Mouse (Mus musculus): ENCODE data around the gene Arap1.

The Arap1 gene

DNA sequence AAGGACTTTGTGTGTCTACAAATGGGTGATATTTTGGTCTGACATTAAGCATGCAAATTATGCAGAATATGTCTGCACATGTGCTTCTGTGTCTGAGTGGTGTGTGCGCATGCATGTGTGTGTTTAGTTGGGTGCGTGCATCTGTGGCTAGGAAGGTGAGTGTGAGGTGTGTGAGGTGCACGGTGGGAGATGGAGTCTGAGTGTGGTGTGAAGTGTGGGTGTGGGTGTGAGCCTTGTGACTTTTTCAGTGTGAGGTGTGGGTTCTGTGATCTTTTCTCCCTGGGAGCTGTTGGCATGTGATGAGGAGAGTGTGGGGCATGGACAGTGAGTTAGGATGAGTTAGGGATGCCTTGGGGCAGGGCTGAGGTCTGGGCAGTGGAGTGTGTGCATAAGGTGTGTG is 105.4 kb downstream of the Arap1 start:
- no peak for DNase-seq

DNA sequence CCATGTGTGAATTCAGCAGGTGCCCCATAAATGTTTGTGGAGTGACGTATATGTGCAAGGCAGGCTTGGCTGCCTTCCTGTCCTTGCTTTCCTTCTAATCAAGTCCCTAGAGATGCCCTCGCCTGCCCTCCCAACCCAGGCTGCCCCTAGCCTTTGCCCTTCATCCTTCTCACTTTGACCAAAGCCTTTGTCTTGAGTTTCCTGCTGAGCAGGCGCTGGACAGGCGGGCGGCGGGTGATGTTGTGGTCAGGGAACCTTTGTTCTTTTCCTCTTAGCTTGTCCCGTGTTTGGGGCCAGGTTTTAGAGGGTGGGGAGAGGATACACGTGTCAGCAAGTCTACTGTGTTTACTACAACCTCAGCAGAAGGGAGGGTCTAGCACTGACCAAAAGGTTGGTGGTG is 105.9 kb downstream of the Arap1 start:
- DNase-seq: no peak

DNA sequence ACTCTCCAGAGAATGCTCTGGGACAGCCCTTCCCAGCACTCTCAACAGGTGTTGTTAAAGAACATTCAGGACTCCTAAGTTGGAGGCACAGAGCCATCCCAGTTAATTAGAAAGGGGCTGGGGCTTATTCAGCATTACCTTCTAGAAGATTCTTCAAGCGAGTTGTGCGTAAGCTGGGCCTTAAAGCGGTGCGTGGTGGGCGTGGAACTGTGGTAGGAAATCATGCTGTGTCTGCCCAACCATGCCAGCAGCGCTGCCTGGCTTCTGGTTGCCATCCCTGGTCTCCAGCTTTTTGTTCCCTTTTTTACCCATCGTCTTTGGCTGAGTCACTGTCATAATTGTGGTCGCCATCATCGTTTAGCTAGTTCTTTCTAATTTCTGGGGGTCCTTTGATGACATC is 106.6 kb downstream of the Arap1 start:
- DNase-seq: no peak

DNA sequence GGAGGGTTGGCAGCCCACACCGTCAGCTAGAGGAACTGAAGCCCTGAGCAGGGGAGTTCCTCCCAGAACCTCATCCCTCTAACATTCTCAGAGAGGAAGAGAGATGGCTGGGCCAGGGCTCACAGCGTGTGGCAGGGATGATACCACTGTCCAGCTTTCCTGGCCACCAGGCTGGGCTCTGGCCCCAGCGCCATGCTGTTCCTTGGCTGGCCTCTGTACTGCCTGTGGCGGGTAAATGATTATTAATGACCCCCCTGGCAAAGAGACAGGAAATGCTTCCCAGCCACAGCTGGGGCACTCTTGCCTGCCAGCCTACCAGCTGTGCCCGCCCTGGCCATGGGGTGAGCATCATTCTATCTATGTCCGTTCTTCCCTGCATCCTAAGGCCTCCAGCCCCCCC is 107.3 kb downstream of the Arap1 start:
- no peak for DNase-seq

DNA sequence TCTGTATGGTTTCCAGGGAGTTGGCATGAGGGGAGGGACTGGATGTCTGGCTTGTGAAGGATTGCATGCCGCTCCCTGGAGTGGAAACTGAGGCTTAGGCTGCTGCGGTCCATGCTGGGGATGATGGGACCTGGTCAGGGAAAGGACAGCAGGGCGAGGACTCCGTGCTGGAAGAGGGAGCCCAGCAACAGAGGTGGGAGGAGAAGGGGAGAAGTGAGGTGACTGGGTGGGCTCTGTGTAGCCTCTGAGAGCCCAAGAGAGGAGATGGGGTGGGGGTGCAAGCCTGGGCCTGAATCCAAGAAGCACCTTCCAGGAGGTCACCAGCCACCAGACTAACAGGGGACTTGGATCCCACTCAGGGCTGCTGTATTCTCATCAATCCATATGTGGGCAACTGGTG is 108.5 kb downstream of the Arap1 start:
- no peak for DNase-seq

DNA sequence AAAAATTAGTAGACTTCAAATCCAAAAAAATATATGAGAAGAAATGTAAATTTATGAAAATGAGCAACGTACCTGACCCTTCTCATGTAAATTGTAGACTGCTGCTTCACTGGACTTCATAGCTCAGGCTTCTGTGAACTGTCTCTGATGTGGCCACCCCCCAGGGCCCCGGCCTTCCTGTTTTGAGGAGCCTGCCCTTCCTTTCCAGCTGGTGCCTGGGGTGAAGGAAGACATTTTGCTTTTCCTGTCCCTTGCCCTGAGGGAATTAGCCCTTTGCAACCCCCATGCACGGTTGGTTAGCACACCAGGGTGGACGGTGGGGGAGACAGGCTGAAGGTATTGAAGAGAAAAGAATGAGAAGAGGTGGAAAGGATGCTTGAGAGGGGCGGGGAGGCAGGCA is 108.9 kb downstream of the Arap1 start:
- DNase-seq: no peak

DNA sequence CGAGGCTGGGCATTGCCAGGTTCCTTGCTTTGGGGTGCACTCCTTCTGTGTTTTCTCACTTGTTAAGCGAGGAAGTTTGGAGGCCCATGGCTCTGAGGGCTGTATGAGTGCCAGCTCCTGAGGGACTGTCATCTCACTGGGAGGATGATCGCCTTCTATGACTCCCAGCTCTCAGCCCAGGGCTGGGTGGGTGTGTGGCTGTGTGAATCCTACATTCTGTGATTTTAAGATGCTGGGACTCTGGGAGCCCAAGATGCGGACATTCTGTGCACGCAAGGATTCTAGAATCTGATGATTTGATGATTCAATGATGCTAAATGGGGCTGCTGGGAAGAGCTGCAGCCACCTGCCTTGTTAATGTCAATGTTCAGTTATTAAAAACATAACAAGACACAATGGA is 109.4 kb downstream of the Arap1 start:
- no peak for DNase-seq

DNA sequence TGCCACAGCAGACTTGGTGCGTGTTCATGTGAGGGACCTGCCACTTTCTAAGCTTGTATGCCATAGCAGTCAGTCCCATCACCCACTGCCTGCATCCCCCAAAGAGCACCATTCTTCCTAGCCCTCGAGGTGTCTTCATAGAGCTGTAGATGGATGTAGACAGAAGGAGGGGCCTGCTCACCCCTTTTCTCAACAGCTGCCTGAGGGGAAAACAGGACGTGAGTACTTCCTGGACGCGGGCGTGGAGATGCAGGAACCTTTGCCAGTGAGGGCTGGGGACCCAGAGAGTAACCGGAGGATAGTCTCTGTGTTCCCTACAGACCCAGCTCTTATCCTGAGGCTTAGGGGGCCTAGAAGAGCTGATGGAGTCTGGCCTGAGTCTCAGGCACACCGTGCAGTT is 109.9 kb downstream of the Arap1 start:
- DNase-seq: no peak

DNA sequence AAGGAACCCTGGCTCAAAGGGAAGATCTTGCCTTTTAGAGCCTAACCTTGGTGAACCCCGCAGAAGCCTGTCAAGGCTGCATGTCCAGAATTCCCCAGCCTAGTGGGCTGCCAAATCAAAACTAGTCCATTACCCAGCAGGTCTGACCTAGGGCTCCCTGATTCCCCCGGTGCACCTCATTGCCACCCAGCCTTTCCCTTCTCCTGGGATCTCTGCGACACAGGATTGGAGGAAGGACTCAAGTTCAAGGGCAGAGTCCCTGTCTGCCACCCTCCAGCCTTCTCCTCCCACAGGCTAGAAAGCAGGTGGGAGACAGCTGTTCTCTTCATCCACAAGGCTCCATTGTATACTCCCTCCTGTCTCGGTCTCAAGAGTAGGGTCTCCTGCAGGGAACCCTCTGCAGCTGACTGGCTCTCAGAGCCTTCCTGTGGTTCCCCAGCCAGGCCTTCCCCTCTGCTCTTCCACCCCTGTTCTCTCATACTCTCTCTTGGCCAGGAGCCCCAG is 110.5 kb downstream of the Arap1 start:
- no peak for DNase-seq

DNA sequence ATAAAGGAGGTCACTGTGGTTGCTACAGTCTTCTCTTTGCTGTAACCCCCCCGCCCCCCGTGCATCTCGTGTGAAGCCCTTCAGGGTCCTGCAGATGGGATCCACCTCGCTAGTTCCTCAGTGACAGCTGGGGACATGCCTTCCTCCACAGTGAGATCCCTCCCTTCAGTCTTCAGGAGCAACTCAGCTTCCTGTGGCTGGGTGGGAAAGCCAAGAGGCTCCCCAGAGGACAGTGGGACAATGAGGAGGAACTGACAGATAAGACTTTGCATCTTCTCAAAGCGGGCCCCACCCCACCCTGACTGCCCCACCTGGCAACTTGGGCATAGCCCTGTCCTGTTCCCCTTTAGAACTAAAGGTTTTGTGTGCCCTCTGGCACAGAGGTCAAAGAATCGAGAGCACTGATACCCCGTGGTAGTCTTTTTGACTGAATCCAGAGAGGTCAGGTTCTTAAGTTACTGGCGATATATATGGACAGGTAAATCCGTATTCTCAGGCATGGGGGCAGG is 111.5 kb downstream of the Arap1 start:
- no peak for DNase-seq

DNA sequence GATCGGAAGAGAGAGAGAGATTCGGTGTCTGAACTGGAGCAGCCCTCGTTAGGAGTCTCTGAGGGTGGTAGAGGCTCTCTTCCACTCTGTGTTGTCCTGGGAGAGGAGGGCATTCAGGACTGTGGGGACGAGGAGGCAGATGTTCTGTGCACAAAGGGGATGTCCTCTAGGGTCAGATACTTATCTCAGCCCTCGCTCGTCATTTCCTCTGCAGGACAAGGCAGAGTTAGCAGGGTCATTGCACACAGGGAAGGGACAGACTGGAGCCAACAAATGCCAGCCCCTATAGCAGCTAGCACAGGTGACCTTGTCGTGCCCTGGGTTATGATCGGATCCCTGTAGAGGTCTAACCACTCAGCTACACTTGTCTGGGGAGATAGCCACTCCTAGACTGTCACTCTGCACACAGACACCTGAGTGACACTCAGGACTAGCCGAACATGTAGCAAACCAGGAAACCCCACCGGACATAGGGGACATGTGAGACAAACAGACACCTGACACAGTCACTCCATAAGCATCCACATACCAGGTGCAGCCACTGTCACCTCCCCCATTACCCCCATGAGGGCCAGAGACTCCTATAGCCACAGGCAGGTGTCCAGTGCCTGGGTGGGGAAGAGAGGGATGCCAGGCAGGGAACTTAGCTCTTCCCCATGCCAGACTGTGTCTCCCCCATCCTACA is 112.2 kb downstream of the Arap1 start:
- DNase-seq: no peak

DNA sequence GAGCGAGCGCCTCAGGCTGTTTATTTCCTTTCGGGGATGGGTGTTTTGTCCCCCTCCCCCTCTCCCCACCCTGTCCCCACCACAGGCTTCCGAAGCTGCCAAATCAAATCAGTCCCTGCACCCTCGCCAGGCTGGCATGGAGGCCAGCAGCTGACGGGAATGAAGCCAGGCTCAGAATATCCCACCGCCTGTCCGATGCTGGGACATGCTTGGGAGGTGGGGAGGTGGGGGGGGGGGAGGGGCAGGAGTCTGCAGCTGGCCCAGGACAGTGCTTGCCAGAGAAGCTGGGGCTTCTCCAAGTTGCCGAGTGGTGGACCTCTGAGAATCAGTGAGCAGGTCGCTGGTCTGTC is 112.7 kb downstream of the Arap1 start:
- DNase-seq: no peak

DNA sequence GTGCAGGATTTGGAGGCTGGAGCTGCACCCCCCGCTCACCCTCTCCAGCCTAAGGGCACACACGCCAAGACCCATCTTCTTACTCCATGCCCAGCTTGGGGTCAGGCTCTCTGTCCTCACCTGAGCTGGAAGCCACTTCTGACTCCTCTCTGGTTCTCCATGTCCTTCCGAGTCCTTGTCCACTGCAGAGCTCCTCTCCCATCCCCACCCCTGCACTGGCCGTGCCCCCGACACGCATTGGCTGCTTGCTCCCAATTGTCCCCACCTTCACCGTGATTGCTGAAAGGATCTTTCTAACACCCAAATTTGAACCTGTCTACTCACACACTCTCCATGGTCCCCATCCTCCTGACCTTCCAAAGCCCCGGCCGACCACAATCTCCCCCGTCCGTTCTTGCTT is 113.7 kb downstream of the Arap1 start:
- no peak for DNase-seq

Measured in cerebellum, adult 8-10 months (tissue).